Mouse (Mus musculus): Measurements from ENCODE around the gene Sv2b. TPM values are rescaled to one million over a fixed set of nuclear protein-coding genes. Genes with fewer than 3 reads are reported as not detected.

Sv2b gene
- polyA plus RNA-seq, 1 experiment from 2014 or later: 1.9 TPM

- Histone ChIP-seq H3K27me3 (replicated peaks; ENCODE audit: control insufficient read depth, insufficient read depth, low read length) (no peaks in the 10 kb centered on the region), H3K9me3 (ENCODE audit: control insufficient read depth, low read length) (no peaks in the 10 kb centered on the region), H3K4me1 (replicated peaks; ENCODE audit: control insufficient read depth, insufficient read depth, low read length) (no peaks in the 10 kb centered on the region), H3K4me2 (ENCODE audit: low read length) (no peak overlapping the region), H3K27ac (ENCODE audit: low read depth) (no peak overlapping the region), H3K4me3 (ENCODE audit: low read depth, low read length) (no peak overlapping the region), H3K9ac (ENCODE audit: low read length) (no peak overlapping the region), H3K36me3 (ENCODE audit: control insufficient read depth, insufficient read depth, low read length) (no peaks in the 10 kb centered on the region)
- ATAC-seq (replicated peaks; ENCODE audit: low FRiP score, low TSS enrichment, low read depth) (no peak), DNase-seq (ENCODE audit: low spot score) (no peak)
- 78% methylated on average over 8 of the region's 8 CpGs for WGBS
Observed at GRCm38 (mm10) chr7:75077560-75078208, 231.4 kb downstream of the Sv2b start.

Other genes starting within 250 kb of the Sv2b start
- gene Akap13, start 146.3 kb upstream of the Sv2b start, polyA plus RNA-seq (2014; fragmentation: Nextera tagmentation; extraction: Ambion mirVana): 51.0 and 51.5 TPM in 2 replicates

Data from intestine, embryonic 14.5 days (tissue).